Mouse (Mus musculus): ENCODE results near the gene Agbl3.

Agbl3 gene

GRCm38 (mm10) chr6:34796881-34797280 is 16.6 kb downstream of the Agbl3 start:
- in situ Hi-C loops (cut with MboI, MseI), result no loop called here

GRCm38 (mm10) chr6:34797887-34798286 is 17.7 kb downstream of the Agbl3 start:
- in situ Hi-C loops (cut with MboI, MseI), result no loop called here

GRCm38 (mm10) chr6:34805582-34805981 is 25.4 kb downstream of the Agbl3 start:
- in situ Hi-C loops (cut with MboI, MseI), result no loop called here

GRCm38 (mm10) chr6:34810651-34811050 is 30.4 kb downstream of the Agbl3 start:
- in situ Hi-C loops (cut with MboI, MseI), result no loop called here

- in situ Hi-C loops (cut with MboI, MseI), result no loop called here
Measured at GRCm38 (mm10) chr6:34824406-34824805, 44.2 kb downstream of the Agbl3 start.

DNA sequence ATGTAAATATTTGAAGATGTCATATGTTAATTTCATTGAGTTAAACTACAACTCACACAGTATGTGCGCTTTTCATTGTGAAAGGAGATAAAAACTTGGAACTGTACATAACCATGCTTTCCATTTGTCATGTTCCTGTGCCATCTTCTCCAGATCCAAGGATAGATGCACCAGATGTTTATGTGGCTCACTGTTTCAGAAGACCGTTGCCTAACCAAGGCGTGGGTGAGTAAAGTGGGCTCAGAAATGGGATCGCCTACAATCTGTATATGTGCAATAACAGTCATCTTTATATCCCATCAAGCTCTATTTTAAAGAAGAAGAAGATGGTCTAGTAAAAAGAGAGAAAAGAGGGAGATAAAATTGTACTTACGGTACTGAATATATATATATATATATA is 52.1 kb downstream of the Agbl3 start:
- in situ Hi-C loops (cut with MboI, MseI), result no loop called here

- in situ Hi-C loops (cut with MboI, MseI), result no loop called here
Measured at GRCm38 (mm10) chr6:34861546-34862053, 81.4 kb downstream of the Agbl3 start.

DNA sequence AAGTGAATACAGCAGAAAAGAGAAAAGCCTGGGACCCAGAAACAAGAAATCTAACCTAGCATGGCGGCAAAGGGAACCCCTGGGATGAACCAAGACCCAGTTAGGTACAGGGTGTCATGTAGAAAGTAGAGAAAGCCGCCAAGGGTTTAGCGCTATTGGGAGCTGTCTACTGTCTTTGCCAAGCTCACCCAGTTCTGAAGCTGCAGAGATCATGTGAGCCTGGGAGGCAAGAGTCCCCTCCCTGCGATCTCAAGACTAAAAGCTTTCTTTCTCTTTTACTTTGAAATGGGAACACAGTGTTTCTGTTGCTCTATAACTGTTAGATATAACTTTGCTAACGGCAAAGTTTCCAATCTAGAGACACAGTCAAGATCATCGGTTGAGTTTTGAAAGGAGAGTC is 82.1 kb downstream of the Agbl3 start:
- in situ Hi-C loops (cut with MboI, MseI), result no loop called here

- in situ Hi-C loops (cut with MboI, MseI), result no loop called here
Measured at GRCm38 (mm10) chr6:34862791-34863403, 82.7 kb downstream of the Agbl3 start, which contains the start of gene Tmem140. Gene Tmem140 (plus strand): TSS chr6:34863146.

DNA sequence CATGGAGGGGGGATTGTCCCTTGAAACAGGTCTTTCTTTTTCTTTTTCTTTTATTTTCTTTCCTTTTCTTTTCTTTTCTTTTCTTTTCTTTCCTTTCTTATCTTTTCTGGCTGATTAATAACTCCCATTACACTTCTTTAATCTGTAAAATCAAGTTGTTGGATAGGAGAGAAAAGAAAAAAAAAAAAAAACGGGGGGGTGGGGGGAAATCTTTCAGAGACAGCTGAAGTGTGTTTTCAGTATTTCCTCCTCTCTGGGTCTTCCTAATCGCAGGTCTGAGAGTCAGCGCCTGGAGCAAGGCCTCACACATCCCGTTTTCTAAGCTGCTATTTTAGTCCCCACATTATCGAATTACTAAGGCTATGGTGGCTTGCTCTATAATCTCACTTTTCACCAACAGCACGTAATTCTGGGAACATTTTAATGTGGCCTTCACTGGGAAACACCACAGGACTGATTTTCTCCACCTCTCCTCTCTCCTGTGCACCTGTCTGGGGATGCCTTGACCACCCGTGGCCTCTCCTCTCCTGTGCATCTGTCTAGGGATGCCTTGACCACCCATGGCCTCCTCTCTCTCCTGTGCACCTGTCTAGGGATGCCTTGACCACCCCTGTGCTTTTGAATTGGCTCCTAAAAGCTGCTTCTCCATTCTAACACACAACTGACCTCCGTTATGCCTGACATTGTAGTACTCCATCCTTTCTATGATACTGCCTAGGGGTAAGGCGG is 83.7 kb downstream of the Agbl3 start:
- in situ Hi-C loops (cut with MboI, MseI), result no loop called here

DNA sequence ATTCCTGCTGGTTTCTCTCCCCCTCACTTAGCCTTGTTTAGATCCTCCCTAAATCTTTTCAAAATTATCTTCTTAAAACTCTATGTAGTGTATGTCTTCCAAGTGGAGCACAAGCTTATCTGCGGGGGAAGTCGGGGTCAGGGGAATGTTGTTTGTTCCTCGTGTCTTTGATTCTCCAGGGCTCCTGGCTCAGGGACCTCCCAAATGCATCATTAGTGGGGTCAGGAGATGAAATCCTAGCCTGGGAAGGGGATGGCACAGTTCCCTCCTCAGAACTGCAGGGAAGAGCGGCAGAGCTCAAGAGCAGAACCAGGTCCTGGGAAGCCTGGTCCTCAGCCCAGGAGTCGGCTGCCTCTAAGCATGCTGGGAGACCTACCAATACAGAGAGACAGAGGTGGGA is 85.0 kb downstream of the Agbl3 start:
- in situ Hi-C loops (cut with MboI, MseI), result no loop called here

DNA sequence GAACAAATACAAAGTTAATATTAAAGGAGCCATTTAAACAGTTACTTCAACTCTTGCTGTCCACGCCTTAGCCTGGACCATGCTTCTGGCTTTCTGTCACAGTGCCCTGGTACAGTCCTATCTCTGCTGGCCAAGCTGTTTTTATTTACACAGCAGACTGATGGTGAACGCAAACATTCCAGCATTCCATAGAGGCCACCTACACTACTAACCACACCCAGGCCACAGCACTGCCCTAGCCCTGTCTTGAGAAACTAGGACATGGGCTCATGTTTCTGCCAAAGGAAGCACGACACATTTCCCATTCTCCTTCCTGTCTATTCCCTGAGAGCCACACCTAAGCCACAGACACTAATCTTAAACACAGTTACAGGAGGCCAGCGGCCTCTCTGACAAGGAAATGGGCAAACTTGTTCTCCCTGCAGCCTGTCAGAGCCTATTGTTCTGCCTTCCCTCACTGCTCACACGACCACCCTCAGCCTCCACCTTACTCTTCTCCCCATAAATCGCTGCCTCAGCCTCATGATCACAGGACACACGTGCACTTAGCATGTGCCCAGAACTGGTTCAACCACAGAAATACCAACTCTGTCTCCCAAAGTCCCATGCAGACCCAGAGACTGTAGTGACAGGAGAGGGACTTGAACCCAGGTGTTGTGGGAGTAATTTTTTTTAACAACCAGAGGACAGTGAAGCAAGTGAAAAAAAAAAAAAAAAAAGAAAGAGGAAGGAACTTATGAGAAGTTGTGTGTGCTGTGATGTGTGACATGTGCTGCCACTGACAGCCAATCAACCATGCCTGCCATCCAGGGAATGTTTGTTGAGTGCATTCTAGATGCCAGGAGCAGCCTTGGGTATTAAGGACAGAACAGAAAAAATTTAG is 85.7 kb downstream of the Agbl3 start:
- in situ Hi-C loops (cut with MboI, MseI), result no loop called here

GRCm38 (mm10) chr6:34866786-34867185 is 86.6 kb downstream of the Agbl3 start:
- in situ Hi-C loops (cut with MboI, MseI), result no loop called here

- in situ Hi-C loops (cut with MboI, MseI), result no loop called here
Measured at GRCm38 (mm10) chr6:34867301-34867994, 87.2 kb downstream of the Agbl3 start.

DNA sequence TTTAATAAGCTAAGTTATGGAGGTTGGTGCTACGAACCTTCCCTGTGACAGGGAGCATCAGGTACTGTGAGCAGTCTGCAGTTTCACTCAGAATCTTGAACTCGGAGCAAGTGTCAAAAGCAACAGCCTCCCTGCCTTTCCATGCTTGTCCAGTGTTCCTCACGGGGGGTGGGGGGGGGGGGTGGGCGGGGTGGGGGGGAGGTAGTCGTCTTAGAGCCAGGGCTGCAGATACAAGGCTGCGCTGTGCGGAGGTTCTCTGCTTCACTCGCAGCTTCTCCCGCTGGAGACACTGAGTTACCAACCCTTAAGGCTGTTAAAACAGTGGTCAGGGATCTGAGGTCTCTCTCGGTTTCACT is 87.7 kb downstream of the Agbl3 start:
- in situ Hi-C loops (cut with MboI, MseI), result no loop called here

DNA sequence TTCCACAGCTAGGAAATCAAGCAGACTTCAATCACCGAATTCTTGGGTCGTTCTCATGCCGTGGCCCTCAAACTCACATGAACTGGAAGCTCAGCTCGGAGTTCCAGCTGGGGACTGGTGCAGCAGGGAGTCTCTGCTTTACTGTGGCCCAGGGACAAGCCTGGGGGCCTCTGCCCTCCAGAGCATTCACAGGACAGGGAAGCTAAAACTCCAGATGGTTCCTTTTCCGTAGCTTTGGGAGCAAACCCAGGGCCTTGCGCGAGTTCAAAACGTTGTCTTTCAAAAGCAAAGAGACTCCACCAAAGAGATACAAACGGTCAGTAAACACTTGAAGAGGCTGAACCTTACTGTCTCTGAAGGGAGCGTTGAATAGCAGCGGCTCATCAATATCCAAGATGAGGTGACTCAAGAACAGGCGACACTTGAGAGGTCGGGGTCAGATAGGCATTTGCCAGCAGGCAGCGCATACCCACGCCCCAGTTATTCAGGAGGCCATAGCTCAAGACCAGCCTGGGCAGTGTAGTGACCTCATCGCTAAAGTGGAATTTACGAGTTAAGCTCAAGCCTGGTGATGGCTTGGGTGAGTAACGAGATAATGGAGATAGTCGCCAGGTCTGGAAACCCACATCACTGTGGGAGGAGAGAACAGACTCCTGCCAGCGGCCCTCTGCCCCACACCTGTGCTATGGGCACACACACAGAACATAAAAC is 88.4 kb downstream of the Agbl3 start:
- in situ Hi-C loops (cut with MboI, MseI), result no loop called here

- in situ Hi-C loops (cut with MboI, MseI), result no loop called here
Measured at GRCm38 (mm10) chr6:34869225-34869915, 89.1 kb downstream of the Agbl3 start.

DNA sequence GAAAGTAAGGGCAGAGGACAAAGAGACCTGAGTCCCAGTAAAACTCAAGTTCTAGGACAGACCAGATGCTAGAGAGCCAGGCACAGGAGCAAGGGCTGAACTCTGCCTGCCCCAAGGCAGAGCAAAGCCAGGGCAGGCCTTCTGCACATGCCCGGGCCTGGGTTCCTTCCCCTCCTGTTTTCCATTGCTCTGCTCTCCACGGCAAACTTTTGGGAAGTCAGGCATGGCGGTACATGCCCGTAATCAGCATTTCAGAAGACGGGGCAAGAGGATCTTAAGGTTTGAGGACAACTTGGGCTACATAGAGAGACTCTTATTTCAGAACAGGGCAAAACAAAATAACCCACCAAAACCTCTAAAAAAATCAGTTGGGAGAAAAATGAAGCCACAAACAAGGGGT is 89.9 kb downstream of the Agbl3 start:
- in situ Hi-C loops (cut with MboI, MseI), result no loop called here

GRCm38 (mm10) chr6:34870724-34871123 is 90.5 kb downstream of the Agbl3 start:
- in situ Hi-C loops (cut with MboI, MseI), result no loop called here

- in situ Hi-C loops (cut with MboI, MseI), result no loop called here
Measured at GRCm38 (mm10) chr6:34871929-34872328, 91.7 kb downstream of the Agbl3 start.
